14 mouse cellular contexts compared by ENCODE assay signal in the genomic region with DNA sequence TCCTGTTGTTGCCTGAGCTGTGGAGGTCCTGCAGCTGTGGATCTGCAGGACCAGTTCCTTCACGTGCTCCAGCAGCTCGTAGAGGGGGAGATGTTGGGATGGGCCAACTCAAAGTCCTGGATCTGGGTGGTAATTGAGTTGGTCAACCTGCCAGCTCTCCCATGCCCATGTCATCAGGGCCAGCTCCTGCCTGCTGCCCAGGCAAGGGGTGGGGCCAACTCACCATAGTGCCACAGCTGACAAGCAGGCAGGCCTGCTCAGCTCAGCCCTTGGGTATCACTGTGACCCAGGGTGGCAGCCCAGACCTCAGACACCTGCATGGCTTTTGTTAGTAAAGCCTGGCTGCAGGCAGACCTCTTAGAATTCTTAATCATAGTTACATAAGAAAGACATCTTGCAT.
A peak's percentile ranks its signal among the peaks of the same experiment; 100 is the strongest.
DNase-seq lines count a peak whose midpoint lies in the region; ATAC-seq lines count a peak whose summit lies in the region.
"Had no signal": no experiment of that assay in that cellular context is flagged by ENCODE, and none has a peak within 500 bp of the region (broad histone marks: within the 10 kb centered on the region; RNA-seq: fewer than 3 reads in every experiment).

No protein-coding gene starts in this region.

- no peak overlapping the region for H3K4me3 ChIP-seq in embryonic facial prominence, embryonic 14.5 days (ENCODE audit: low read depth, low read length)
- H3K4me3 ChIP-seq in embryonic facial prominence, embryonic 10.5 days, result no peak overlapping the region
- no peak overlapping the region for H3K4me3 ChIP-seq in midbrain, embryonic 10.5 days
- H3K4me3 ChIP-seq in midbrain, embryonic 14.5 days (replicated peaks; ENCODE audit: low read depth, low read length), result no peak overlapping the region
- H3K4me3 ChIP-seq: forebrain, embryonic 13.5 days; heart, embryonic 15.5 days; liver, embryonic 13.5 days; myocyte had no signal

- peaks cover 14% of the 10 kb centered on the region for H3K4me1 ChIP-seq in embryonic facial prominence, embryonic 14.5 days (ENCODE audit: control insufficient read depth, insufficient read depth, low read length)
- peaks cover 13% of the 10 kb centered on the region for H3K4me1 ChIP-seq in embryonic facial prominence, embryonic 10.5 days
- H3K4me1 ChIP-seq in midbrain, embryonic 10.5 days, result peaks cover 14% of the 10 kb centered on the region
- H3K4me1 ChIP-seq in midbrain, embryonic 14.5 days (ENCODE audit: control insufficient read depth, insufficient read depth, low read length), result peaks cover 3% of the 10 kb centered on the region; the same call in 1 of the 2 replicates

- 87% methylated on average over 2 of the region's 2 CpGs for WGBS in embryonic facial prominence, embryonic 14.5 days
- 82% methylated on average over 2 of the region's 2 CpGs for WGBS in embryonic facial prominence, embryonic 10.5 days
- 85% methylated on average over 2 of the region's 2 CpGs for WGBS in midbrain, embryonic 10.5 days
- WGBS in midbrain, embryonic 14.5 days, result 87% methylated on average over 2 of the region's 2 CpGs

- H3K36me3 ChIP-seq in embryonic facial prominence, embryonic 14.5 days (ENCODE audit: control insufficient read depth, insufficient read depth, low read length), result no peaks in the 10 kb centered on the region
- no peaks in the 10 kb centered on the region for H3K36me3 ChIP-seq in embryonic facial prominence, embryonic 10.5 days (replicated peaks)
- no peaks in the 10 kb centered on the region for H3K36me3 ChIP-seq in midbrain, embryonic 10.5 days
- H3K36me3 ChIP-seq in midbrain, embryonic 14.5 days (ENCODE audit: control insufficient read depth, insufficient read depth, low read length), result no peaks in the 10 kb centered on the region
- H3K36me3 ChIP-seq: heart, embryonic 15.5 days; liver, embryonic 13.5 days had no signal

- H3K4me2 ChIP-seq in embryonic facial prominence, embryonic 14.5 days (ENCODE audit: low read depth, low read length), result no peak overlapping the region
- H3K4me2 ChIP-seq in midbrain, embryonic 14.5 days (ENCODE audit: low read length), result no peak overlapping the region
- H3K4me2 ChIP-seq: forebrain, embryonic 13.5 days; heart, embryonic 15.5 days; hindbrain, embryonic 14.5 days; liver, embryonic 13.5 days had no signal

- H3K9me3 ChIP-seq in embryonic facial prominence, embryonic 14.5 days (ENCODE audit: control insufficient read depth, low read length), result no peaks in the 10 kb centered on the region
- H3K9me3 ChIP-seq in embryonic facial prominence, embryonic 10.5 days, result no peaks in the 10 kb centered on the region
- no peaks in the 10 kb centered on the region for H3K9me3 ChIP-seq in midbrain, embryonic 10.5 days (replicated peaks)
- no peaks in the 10 kb centered on the region for H3K9me3 ChIP-seq in midbrain, embryonic 14.5 days (ENCODE audit: control insufficient read depth, low read length)
- H3K9me3 ChIP-seq: forebrain, embryonic 13.5 days; heart, embryonic 15.5 days; liver, embryonic 13.5 days had no signal

- ATAC-seq in embryonic facial prominence, embryonic 14.5 days (ENCODE audit: low read depth), result 0 out of 2 replicates have a peak, but pooled peaks have one; percentile 30
- ATAC-seq in midbrain, embryonic 14.5 days (ENCODE audit: low FRiP score, low TSS enrichment), result no peak
- ATAC-seq in megakaryocyte progenitor cell, adult 5-6 weeks (replicated peaks; ENCODE audit: poor library complexity), result peak; percentile 59
- no peak for ATAC-seq in monocyte, adult 5-6 weeks (replicated peaks; ENCODE audit: insufficient number of reproducible peaks, low FRiP score, low TSS enrichment, poor library complexity, severe bottlenecking)
- ATAC-seq: forebrain, embryonic 13.5 days had no signal

- no peak overlapping the region for H3K9ac ChIP-seq in embryonic facial prominence, embryonic 14.5 days (ENCODE audit: low read depth, low read length)
- no peak overlapping the region for H3K9ac ChIP-seq in midbrain, embryonic 14.5 days (replicated peaks; ENCODE audit: low read length)
- H3K9ac ChIP-seq: forebrain, embryonic 13.5 days; heart, embryonic 15.5 days; hindbrain, embryonic 14.5 days; liver, embryonic 13.5 days had no signal

- H3K27me3 ChIP-seq in embryonic facial prominence, embryonic 14.5 days (replicated peaks; ENCODE audit: control insufficient read depth, insufficient read depth, low read length), result no peaks in the 10 kb centered on the region
- H3K27me3 ChIP-seq in embryonic facial prominence, embryonic 10.5 days (replicated peaks; ENCODE audit: low read depth, poor library complexity, severe bottlenecking), result no peaks in the 10 kb centered on the region
- H3K27me3 ChIP-seq in midbrain, embryonic 10.5 days (ENCODE audit: low read depth, poor library complexity, severe bottlenecking), result no peaks in the 10 kb centered on the region
- H3K27me3 ChIP-seq in midbrain, embryonic 14.5 days (ENCODE audit: control insufficient read depth, insufficient read depth, low read length), result no peaks in the 10 kb centered on the region
- H3K27me3 ChIP-seq: forebrain, embryonic 13.5 days; heart, embryonic 15.5 days; liver, embryonic 13.5 days had no signal

- no peak overlapping the region for H3K27ac ChIP-seq in embryonic facial prominence, embryonic 14.5 days (replicated peaks; ENCODE audit: low read depth, low read length)
- H3K27ac ChIP-seq in embryonic facial prominence, embryonic 10.5 days (replicated peaks), result no peak overlapping the region
- H3K27ac ChIP-seq in midbrain, embryonic 10.5 days (replicated peaks), result 0 out of 2 replicates have a peak overlapping the region, but pooled peaks have one; percentile 10
- no peak overlapping the region for H3K27ac ChIP-seq in midbrain, embryonic 14.5 days (replicated peaks; ENCODE audit: low read depth, low read length)
- H3K27ac ChIP-seq: forebrain, embryonic 13.5 days; heart, embryonic 15.5 days; hindbrain, embryonic 14.5 days; liver, embryonic 13.5 days had no signal

- DNase-seq in embryonic facial prominence, embryonic 14.5 days (ENCODE audit: low spot score), result no peak
- no peak for DNase-seq in embryonic facial prominence, embryonic 10.5 days (ENCODE audit: low spot score)
- DNase-seq in midbrain, embryonic 10.5 days (ENCODE audit: low spot score), result no peak
- DNase-seq in midbrain, embryonic 14.5 days, result no peak
- DNase-seq in thymus, postnatal 4 days, result peak; percentile 51
- DNase-seq: gastrocnemius, postnatal 14 days; liver, embryonic 13.5 days; lung, postnatal 36 days had no signal

Comparison
In these comparisons a context has a peak if more than half of its experiments do, and no peak if none do; other contexts are left out.
1. ATAC-seq: peak in embryonic facial prominence, embryonic 14.5 days (single experiment) and megakaryocyte progenitor cell, adult 5-6 weeks (single experiment); none in midbrain, embryonic 14.5 days (single experiment) and monocyte, adult 5-6 weeks (single experiment).